Mouse (Mus musculus) bone marrow, adult 2 months (tissue): ENCODE results near the gene Flvcr2. TPM values are rescaled to one million over a fixed set of nuclear protein-coding genes. Genes with fewer than 3 reads are reported as not detected.
A peak's percentile ranks its signal among the peaks of the same experiment; 100 is the strongest.
"Not testable (repeated sequence)": the region's sequence is repeated elsewhere in the genome, so short reads cannot be mapped to it uniquely, and the experiment has no call there.

ENCODE experiments used
- H3K27ac ChIP-seq: fragments of 200-500 bp; 2 replicates; pipeline ENCODE4 v1.5.1; 2012; ENCODE audit warnings: low read depth, mild to moderate bottlenecking, control low read depth, inconsistent platforms, low read length; ENCODE audit not compliant: control insufficient read depth, poor library complexity, insufficient read depth
- H3K4me1 ChIP-seq: fragments of 200-500 bp; 2 replicates; pipeline ENCODE4 v1.6.1; 2011; ENCODE audit warnings: low read length; ENCODE audit not compliant: control insufficient read depth, insufficient read depth
- H3K4me3 ChIP-seq: fragments of 200-500 bp; replicated peaks from 2 replicates; pipeline ENCODE3; 2011; ENCODE audit warnings: mild to moderate bottlenecking, low read depth, low read length, control low read depth; ENCODE audit not compliant: control insufficient read depth
- CTCF ChIP-seq: fragments of 200-500 bp; IDR thresholded peaks from 2 replicates; pipeline ENCODE4 v1.5.1; 2011; ENCODE audit warnings: low read length, control low read depth; ENCODE audit not compliant: control insufficient read depth, insufficient read depth
- POLR2A ChIP-seq: fragments of 200-500 bp; IDR thresholded peaks from 2 replicates; pipeline ENCODE4 v1.6.1; 2011; ENCODE audit warnings: low read depth, mild to moderate bottlenecking, control low read depth, low read length, borderline replicate concordance; ENCODE audit not compliant: control insufficient read depth
- WGBS: fragments of 180-500 bp; shearing (Covaris S2); methylation state at CpG from one replicate; pipeline ENCODE4 v1.1.7; 2018; 5-methylcytosine and 5-hydroxymethylcytosine counted together
- polyA plus RNA-seq: library from polyadenylated mRNA; stranded (reverse); fragments of >200 nt; gene quantifications from 2 replicates; pipeline ENCODE4 v1.2.4, GENCODE M21; 2011; ENCODE audit warnings: low replicate concordance; ENCODE audit not compliant: missing spikeins, insufficient read depth, insufficient read length

Flvcr2 gene
- polyA plus RNA-seq = 0.42 TPM in 1 of 2 replicates, not detected in the other

DNA sequence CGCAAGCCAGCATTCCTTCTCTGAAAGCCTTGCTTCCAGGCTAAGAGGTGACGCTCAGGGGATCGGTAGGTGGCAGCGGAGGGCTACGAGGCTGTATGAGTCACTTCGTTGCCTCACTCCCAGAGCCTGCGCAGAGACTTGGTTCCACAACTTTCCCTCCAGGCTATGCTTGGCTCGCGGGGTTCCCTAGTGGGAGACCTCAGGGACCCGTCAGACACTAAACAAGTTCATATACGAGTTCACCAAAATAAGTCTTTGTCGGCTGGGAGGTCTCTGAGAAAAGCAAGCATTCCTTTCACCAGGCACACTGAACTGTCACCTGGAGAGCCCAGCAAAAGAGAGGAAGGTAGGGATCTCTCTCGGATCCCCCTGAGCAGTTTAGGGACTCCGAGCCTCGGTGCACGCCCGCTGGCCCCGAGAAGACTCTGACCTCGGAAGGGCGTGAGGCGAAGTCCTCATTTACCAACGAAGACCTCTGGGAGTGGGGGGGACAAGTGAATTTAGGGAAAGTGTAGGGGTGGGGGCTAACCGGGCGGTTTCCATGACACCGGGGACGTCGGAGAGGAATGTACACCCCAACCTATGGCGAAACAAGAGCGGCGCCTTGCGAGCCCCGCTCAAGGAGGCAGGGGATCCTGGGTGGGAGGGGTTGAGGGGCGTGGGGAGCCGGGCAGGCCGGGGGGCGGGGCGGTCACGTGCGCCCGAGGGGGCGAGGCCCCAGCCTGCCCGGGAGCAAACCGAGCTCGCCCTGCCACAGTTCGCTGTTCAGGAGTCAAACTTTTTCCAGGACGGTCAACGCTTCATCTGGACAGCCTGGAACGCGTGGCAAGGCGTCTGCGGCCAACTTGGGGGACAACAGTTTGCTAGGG, at the start of gene Flvcr2:
TSS of gene Flvcr2 (plus strand) at position 713 of the 869 bp plus-strand sequence.
- Histone ChIP-seq H3K4me1 (no peaks in the 10 kb centered on the region), H3K4me3 (no peak within 1 kb of the TSS), H3K27ac (no peak within 1 kb of the TSS)
- TF ChIP-seq POLR2A = no peak
- TF ChIP-seq CTCF = peak; percentile 53
- WGBS = 2% methylated on average over 51 of the region's 51 CpGs

DNA sequence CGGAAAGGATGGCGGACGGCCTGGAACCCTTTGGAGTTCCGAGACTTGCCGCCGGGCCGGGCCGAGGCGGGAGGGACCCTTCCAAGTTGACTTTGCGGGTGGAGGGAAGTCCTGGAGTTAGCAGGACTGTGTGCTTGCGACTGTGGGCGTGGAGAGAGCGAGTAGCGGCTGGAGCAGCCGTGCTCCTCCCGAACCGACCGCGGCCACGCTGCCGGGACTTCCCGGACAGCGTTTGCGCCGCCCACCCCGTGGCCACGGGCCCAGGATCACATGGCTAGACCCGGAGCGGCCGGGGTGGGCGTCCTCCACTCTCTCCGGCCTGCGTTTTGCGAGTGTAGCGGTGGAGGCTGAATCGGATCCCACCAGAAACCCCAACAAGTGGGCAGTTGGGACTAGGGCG, 48.2 kb upstream of the Flvcr2 start:
- H3K4me1 ChIP-seq, H3K27ac ChIP-seq, H3K4me3 ChIP-seq: not testable (repeated sequence)
- 25% methylated on average over 12 of the region's 37 CpGs for WGBS

DNA sequence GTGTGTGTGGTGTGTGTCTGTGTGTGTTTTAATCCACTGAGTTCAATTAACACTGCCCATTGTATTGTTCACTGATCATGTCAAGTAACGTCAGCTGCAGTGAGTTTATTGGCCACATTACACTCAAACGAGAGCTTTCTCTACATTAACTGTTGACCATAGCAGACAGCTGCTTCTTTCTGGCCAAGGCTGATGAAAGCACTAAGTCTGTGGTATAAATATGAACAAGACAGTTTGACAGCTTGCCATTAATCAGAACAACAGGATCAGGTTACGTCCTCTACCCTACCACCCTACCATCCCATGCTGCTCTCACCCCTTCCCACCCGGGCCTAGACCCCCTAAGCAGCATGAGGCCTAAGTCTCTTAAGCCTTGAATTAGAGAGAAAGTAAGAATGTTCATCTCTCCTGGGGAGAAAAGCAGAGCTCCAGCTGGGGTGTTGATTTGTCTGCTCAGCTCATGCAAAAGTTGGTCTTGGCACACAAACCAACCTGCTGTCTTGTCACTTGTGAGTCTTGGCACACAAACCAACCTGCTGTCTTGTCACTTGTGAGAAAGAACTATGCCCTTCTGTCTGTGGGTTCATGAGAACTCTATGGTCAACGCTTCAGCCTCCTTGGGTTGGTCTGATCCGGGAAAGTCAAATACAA, 46.0 kb upstream of the Flvcr2 start:
- no peak overlapping the region for H3K4me3 ChIP-seq
- no peak for TF ChIP-seq POLR2A
- no peak for TF ChIP-seq CTCF
- peaks cover 2% of the 10 kb centered on the region; the same call in 1 of the 2 replicates for H3K4me1 ChIP-seq
- no peak overlapping the region for H3K27ac ChIP-seq
- whole genome bisulfite sequencing = 82% methylated on average over 6 of the region's 6 CpGs

DNA sequence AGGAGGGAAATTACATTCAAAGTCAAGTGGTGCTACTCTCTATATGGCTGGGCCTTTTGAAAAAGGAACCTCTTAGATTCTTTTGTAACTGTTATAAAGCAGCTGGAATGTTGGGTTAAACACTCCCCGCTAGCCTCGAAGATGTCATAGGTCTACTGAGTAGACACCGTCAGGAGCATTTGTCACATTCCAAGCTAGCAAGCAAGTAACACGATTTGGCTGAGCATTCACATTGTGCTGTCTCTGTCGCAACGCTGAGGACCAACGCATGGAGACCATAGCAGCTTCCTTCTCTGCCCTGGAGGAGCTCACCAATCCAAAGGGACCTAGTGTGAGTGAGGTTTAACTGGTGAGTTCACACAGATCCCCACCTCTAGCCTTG, 45.5 kb upstream of the Flvcr2 start:
- peaks cover 2% of the 10 kb centered on the region; the same call in 1 of the 2 replicates for H3K4me1 ChIP-seq
- no peak for TF ChIP-seq POLR2A
- TF ChIP-seq CTCF = no peak
- 69% methylated on average over 7 of the region's 7 CpGs for WGBS
- H3K4me3 ChIP-seq = no peak overlapping the region
- H3K27ac ChIP-seq = no peak overlapping the region

DNA sequence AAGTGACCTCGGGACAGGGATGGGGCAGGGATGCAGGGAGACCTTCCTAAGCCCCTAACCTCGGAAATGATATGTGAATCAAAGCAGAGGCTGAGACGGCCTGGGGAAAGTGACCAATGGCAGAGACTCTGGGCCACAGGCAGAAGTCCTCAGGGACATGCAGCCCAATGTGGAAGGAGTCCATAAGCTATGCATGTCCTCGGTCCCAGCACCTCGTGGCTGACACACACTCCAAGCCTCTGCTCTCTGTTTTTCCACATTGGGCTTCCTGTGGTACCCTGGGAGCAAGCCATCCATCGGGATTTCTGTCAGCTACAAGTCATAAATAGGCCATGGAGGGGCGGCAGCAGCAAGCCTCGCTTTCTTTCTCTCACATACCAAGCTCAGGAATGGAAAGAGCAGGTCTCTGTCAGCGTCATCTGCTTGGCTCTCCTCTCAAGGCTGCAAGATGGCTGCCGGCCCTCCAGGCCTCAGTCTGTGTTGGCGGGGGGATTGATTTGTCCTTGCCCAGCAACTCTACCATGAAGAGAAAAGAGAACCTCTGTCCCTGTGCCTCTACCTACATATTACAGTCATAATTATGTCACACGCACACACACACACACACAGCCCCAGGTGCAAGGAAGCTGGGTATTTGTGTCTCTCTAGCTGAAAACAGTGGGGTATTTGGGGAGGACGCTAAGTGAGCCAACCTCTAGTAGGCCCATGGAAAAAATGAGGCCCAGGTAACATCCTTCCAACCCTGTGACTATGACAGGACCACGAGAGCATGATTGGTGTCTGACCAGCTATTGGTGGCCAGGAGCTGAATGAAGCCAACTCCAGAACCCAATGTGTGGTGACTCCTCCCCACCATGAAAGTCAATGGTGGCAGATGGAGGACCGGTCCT, 43.9 kb upstream of the Flvcr2 start:
- Histone ChIP-seq H3K27ac (no peak overlapping the region), H3K4me1 (peaks cover 2% of the 10 kb centered on the region; the same call in 1 of the 2 replicates), H3K4me3 (no peak overlapping the region)
- TF ChIP-seq POLR2A = no peak
- WGBS = 81% methylated on average over 15 of the region's 15 CpGs

DNA sequence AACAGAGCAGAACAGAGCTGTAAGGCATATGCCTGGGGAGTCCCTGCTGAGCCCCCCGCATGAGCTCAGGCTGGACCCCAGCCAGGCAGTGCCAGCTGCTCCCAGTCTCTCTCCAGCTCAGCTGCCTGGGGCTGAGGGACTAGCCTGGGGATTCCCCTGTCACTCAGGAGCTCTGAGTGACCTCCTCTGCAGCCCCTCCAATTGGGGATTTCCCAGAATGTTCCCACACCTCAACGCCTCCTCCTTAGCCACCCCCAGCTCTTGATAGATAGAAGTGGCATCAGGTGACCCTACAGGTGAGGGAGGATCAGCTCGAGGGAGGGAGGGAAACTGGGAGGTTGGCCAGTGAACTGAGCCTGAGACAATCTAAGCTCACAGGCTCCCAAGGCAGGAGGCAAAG, 42.8 kb upstream of the Flvcr2 start:
- Histone ChIP-seq H3K4me1 (peaks cover 2% of the 10 kb centered on the region; the same call in 1 of the 2 replicates), H3K4me3 (no peak overlapping the region), H3K27ac (no peak overlapping the region)
- 76% methylated on average over 3 of the region's 3 CpGs for WGBS
- TF ChIP-seq POLR2A = no peak
- TF ChIP-seq CTCF = no peak

DNA sequence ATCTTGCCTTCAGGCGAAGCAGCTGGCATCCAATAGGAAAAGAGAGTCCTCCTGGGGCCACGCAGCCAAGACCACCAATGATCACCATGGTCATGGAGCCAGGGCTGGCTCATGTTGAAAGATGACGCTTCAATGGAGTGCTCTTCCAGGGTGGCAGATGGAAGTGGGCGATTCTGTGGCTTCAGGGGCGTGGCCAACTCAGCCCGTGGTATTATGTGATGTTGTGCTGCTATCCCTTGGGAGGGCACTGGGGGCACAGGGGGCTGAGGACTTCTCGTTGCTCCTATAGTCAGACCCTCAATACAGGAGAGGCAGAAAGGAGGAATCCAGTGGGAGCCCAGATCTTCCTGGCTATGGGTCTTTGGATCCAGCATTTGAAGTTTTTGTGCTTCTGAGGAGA, 41.8 kb upstream of the Flvcr2 start:
- peaks cover 2% of the 10 kb centered on the region; the same call in 1 of the 2 replicates for H3K4me1 ChIP-seq
- 28% methylated on average over 7 of the region's 7 CpGs for WGBS
- TF ChIP-seq CTCF (no peak), POLR2A (no peak)
- H3K4me3 ChIP-seq = no peak overlapping the region
- peak overlapping the region; percentile 84 for H3K27ac ChIP-seq
